Mouse (Mus musculus) right cerebral cortex, postnatal 10 days (tissue): ENCODE measurements around the gene Loxl3.

Experiments used
- DNase-seq, 2 experiments: peaks; one replicate each; pipeline ENCODE4 v3.0.0; 2021; ENCODE audit warnings: low spot score in 2 of 2

The Loxl3 gene

GRCm38 (mm10) chr6:83033249-83034185, at the start of gene Loxl3, which contains the start of gene Dok1:
TSS of gene Loxl3 (plus strand) at chr6:83034173.
TSS of gene Dok1 (minus strand) at chr6:83033471.
- DNase-seq: peak; percentile 60 to 71

GRCm38 (mm10) chr6:82987411-82987971, 46.5 kb upstream of the Loxl3 start:
- DNase-seq: peak in 1 of 2 experiments; percentile 1

GRCm38 (mm10) chr6:82993696-82994095, 40.3 kb upstream of the Loxl3 start:
- DNase-seq: no peak

GRCm38 (mm10) chr6:82994372-82994771, 39.6 kb upstream of the Loxl3 start:
- no peak for DNase-seq

- DNase-seq: peak; percentile 94 to 95
Measured at GRCm38 (mm10) chr6:82996740-82997315, 37.1 kb upstream of the Loxl3 start.

- DNase-seq: peak; percentile 44 to 57
Measured at GRCm38 (mm10) chr6:82997511-82998102, 36.4 kb upstream of the Loxl3 start.

GRCm38 (mm10) chr6:82998326-82998725, 35.6 kb upstream of the Loxl3 start:
- DNase-seq: no peak

- no peak for DNase-seq
Measured at GRCm38 (mm10) chr6:82999986-83000385, 34.0 kb upstream of the Loxl3 start.

- DNase-seq: no peak
Measured at GRCm38 (mm10) chr6:83003082-83003481, 30.9 kb upstream of the Loxl3 start.

GRCm38 (mm10) chr6:83003850-83004249, 30.1 kb upstream of the Loxl3 start:
- no peak for DNase-seq

- no peak for DNase-seq
Measured at GRCm38 (mm10) chr6:83004309-83004708, 29.7 kb upstream of the Loxl3 start.

GRCm38 (mm10) chr6:83004872-83005271, 29.1 kb upstream of the Loxl3 start:
- peak; percentile 41 to 47 for DNase-seq

- DNase-seq: no peak
Measured at GRCm38 (mm10) chr6:83005444-83006011, 28.4 kb upstream of the Loxl3 start.

- DNase-seq: no peak
Measured at GRCm38 (mm10) chr6:83006114-83006513, 27.9 kb upstream of the Loxl3 start.

GRCm38 (mm10) chr6:83008659-83009058, 25.3 kb upstream of the Loxl3 start:
- no peak for DNase-seq

- no peak for DNase-seq
Measured at GRCm38 (mm10) chr6:83010010-83010409, 24.0 kb upstream of the Loxl3 start.

GRCm38 (mm10) chr6:83011255-83011654, 22.7 kb upstream of the Loxl3 start:
- DNase-seq: no peak

GRCm38 (mm10) chr6:83011756-83012155, 22.2 kb upstream of the Loxl3 start:
- no peak for DNase-seq

- no peak for DNase-seq
Measured at GRCm38 (mm10) chr6:83013444-83013843, 20.5 kb upstream of the Loxl3 start.

- DNase-seq: no peak
Measured at GRCm38 (mm10) chr6:83014482-83015466, 19.2 kb upstream of the Loxl3 start.

- no peak for DNase-seq
Measured at GRCm38 (mm10) chr6:83015749-83016148, 18.2 kb upstream of the Loxl3 start.
